Mouse (Mus musculus) retina, postnatal 1 day (tissue): ENCODE measurements around the gene Zfp428.

ENCODE experiments used
- DNase-seq: peaks from one replicate; pipeline ENCODE4 v3.0.0-alpha.2; 2012

The Zfp428 gene

DNA sequence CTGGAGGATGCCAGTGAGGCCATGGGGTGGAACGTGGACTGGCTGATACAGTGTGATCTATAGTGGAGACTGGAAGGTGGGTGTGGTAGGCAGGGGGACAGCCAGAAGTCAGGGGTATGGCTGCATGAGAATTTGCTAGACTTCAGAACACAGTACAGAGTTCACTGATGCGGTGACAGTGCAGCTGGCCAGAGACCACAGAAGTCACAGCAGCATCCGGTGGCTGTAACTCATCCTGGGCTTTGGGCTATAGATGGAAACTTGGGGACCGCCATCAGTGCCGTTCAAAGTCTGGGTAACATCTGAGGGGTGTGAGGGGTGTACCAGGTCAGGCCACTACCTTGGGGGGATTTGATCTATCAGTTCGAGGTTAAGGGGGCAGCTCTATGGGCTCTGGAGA, 16.9 kb downstream of the Zfp428 start:
- no peak for DNase-seq

- no peak for DNase-seq
Measured at GRCm38 (mm10) chr7:24524978-24525377, 18.2 kb downstream of the Zfp428 start.

DNA sequence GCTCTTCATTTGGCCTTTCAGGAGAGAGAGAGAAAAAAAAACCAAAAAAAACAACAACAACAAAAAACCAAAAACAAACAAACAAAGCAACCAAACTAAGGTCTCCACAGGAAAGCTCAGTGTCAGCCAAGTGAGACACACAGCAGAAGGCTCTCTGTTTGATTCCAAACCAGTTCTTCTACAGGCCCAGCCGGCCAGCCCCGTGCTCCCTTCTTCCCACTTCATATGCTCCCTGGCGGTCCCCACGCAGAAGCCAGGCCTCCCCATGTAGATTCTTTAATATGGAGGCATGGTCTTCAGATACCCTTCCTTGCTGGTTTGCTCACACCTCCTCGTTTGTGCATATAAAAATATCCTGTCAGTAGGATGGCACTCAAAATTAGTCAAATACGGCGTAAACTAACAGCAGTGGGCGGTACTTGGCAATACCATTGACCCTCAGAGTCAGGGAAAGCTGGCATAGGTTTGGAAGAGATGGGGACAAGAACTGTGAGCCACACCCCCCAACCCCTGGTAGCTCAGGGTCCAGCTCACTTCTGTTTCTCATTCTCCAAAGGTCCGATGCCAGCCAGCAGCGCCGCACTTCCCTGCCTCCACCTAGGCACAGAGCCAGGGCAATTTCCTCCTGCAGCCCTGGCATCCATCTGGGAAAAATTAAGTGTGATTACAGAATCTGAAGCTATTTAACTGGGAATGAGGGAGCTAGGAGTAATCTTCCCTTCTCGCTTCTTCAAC, 19.0 kb downstream of the Zfp428 start:
- no peak for DNase-seq

GRCm38 (mm10) chr7:24528861-24529260, 22.1 kb downstream of the Zfp428 start:
- DNase-seq: no peak

- no peak for DNase-seq
Measured at GRCm38 (mm10) chr7:24529580-24529979, 22.8 kb downstream of the Zfp428 start.

GRCm38 (mm10) chr7:24530062-24530931, 23.5 kb downstream of the Zfp428 start, which contains the start of gene Irgq:
Irgq (plus strand) TSS chr7:24530689.
- peak; percentile 100 for DNase-seq

GRCm38 (mm10) chr7:24531211-24531971, 24.6 kb downstream of the Zfp428 start:
- peak; percentile 84 for DNase-seq

DNA sequence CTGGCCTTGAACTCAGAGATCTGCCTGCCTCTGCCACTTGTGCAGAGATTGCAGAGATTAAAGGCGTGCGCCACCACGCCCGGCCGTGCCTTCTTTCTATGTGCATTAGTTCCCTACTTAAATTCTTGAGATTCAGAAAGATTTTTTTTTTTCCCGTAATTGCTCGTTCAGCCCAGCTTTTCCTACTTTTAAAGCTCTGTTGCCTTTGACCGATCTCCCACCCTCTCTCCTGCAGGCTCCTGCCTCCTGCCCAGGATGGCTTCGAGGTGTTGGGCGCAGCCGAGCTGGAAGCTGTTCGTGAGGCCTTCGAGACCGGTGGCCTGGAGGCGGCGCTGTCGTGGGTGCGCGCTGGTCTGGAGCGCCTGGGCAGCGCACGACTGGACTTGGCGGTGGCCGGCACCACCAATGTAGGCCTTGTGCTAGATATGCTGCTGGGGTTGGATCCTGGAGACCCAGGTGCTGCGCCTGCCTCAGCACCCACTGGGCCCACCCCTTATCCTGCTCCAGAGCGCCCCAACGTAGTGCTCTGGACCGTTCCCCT, 26.3 kb downstream of the Zfp428 start:
- no peak for DNase-seq

DNA sequence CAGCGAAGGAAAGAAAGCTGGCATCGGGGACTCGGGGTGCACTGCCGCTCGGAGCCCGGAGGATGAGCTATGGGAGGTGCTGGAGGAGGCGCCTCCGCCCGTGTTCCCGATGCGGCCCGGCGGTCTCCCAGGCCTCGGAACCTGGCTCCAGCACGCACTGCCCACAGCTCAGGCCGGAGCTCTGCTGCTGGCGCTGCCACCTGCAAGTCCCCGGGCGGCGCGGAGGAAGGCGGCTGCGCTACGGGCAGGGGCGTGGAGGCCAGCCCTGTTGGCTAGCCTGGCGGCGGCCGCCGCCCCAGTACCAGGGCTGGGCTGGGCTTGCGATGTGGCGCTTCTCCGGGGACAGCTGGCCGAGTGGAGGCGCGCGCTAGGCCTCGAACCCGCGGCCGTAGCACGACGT, 27.0 kb downstream of the Zfp428 start:
- no peak for DNase-seq

- DNase-seq: no peak
Measured at GRCm38 (mm10) chr7:24534301-24534700, 27.5 kb downstream of the Zfp428 start.

GRCm38 (mm10) chr7:24537081-24537480, 30.3 kb downstream of the Zfp428 start:
- peak; percentile 13 for DNase-seq

- no peak for DNase-seq
Measured at GRCm38 (mm10) chr7:24537591-24537990, 30.8 kb downstream of the Zfp428 start.

- no peak for DNase-seq
Measured at GRCm38 (mm10) chr7:24538154-24538553, 31.3 kb downstream of the Zfp428 start.

- DNase-seq: no peak
Measured at GRCm38 (mm10) chr7:24538701-24539100, 31.9 kb downstream of the Zfp428 start.

DNA sequence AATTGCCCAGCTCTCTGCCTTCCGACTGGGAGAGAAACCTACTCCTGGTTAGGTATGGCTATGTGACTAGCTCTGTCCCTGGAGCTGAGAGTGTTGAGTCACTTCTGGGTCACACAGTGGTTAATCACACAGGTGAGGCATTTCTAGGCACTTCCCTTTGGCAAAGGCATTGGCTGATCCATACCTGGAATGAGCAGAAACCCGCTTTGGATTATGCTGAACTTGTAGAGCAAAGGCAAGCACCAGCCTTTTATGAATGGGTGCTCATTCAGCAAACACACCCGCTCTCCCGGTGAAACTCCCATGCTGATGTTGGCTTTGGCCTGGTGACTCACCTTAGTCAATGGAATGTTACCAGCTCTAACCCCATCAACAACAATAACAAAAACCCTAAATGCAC, 32.9 kb downstream of the Zfp428 start:
- no peak for DNase-seq

- peak; percentile 39 for DNase-seq
Measured at GRCm38 (mm10) chr7:24544506-24544905, 37.7 kb downstream of the Zfp428 start.

GRCm38 (mm10) chr7:24546068-24546614, 39.3 kb downstream of the Zfp428 start, which contains the start of the genes Pinlyp and Xrcc1:
Pinlyp (minus strand) TSS chr7:24546118.
Xrcc1 (plus strand) TSS chr7:24546289.
- DNase-seq: no peak

DNA sequence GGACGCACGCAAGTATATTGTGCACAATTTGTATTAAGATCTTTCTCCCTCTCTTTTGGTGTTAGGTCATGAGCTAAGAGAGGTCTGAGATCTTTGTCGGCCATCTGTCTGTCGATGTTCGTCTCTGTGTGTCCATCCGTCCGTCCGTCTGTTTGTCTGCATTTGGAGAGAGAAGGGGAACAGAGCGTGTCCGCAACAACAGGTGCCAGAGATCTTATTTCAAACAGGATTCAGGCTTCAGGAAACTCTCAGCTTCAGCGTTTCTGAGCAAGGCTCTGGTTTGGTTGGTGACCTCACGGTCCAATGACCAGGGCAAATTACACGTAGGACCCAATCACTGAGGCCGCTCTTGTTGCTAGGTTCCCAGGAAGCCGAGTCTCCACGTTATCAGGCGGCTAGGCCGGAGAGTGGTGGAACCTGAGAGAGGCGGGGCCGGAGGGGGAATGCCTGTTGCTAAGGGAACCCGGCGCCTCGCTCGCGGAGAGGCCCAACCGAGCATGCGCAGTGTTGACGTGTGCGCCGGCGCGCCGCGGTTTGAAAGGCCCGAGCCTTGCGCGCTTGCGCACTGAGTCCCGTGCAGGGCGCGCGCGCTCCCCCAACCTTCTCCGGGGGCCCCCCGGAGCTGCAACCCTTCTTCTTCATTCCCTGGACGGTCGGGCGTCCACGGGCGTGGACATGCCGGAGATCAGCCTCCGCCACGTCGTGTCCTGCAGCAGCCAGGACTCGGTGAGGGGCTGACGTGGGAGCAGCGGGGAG, 40.0 kb downstream of the Zfp428 start:
- DNase-seq: peak; percentile 99

GRCm38 (mm10) chr7:24547534-24548036, 40.8 kb downstream of the Zfp428 start:
- no peak for DNase-seq

DNA sequence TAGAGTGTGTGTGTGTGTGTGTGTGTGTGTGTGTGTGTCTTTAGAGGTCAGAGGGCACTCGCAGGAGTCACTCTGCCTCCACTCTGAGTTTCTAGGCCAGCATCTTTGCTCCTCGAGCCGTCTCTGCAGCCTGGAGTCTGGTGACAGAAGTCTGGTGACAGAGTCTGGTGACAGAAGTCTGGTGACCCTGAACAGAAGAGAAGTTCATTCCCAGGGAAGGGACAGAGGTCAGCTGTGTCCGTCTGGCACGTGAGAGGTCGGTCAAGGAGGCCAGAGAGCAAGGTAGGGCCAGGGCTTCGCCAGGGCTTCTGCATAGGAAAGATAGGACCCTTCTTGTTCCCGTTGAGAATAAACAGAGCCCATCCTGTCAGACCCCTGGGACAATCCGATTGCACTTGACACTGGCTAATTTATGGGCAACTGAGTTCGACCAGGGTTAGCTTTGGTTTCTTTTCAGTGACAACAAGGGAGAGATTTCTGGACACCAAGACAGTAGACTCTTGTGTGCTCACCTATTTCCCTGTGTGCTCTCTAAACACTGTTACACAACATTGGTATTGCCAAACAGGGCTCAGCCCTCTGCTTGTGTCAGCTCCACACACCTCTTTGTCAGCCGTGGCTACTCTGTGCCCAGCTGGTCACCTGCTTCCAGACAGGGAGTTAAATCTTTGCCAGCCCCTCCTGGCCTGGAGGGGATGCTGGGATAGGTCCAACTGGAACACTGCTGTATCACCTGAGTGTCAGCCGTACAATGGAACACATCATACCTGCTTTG, 45.4 kb downstream of the Zfp428 start:
- no peak for DNase-seq

DNA sequence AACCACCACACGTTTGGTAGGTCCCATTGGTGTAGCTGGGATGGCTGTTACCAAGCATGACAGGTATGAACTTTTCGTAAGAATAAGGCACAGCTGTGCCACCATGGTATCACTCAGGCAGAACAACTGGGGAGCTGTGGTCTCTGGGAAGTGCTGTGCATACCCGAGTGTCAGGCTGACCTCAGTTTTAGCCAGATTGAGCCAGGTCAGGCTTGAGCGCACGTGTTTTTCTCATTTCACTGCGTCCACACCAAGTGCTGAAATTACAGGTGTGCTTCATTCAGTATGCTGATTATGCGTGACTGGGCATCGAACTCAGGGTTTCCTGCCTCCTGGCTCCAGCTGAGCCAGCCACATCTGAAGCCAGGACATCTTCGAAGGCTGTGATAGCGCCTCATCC, 49.0 kb downstream of the Zfp428 start:
- no peak for DNase-seq
